Mouse (Mus musculus) T-helper 2 cell (primary cell): ENCODE measurements around the gene Maml3.

Experiments
- in situ Hi-C: fragments of 300-600 bp; cut with MboI, MseI; formaldehyde crosslinking; loops from one replicate; pipeline ENCODE4 v1.15.1; 2025; ENCODE audit warnings: high pct_unique_total_duplicates

Gene Maml3

DNA sequence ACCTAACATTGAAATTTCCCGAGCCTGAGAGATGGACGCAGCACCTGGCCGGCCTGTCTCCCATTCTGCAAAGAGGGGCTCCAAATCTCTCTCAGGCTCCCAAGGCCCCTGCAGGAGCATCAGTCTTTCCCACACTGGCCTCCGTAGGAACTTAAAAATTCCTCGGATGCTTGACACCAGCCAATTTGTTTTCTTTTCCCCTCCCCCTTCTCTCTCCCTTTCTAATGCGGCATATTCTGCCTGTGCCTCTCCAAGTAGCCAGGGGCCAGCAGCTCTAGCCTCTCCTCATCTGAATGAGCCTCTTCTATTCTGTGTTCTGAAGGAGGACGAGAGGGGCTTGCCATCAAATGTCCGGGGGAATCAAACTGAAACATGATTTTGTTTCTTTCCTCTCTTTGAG, 391.6 kb downstream of the Maml3 start:
- in situ Hi-C loops = no loop called here

- in situ Hi-C loops = no loop called here
These were observed 392.5 kb downstream of the Maml3 start for GRCm38 (mm10) chr3:51712382-51712781.

- in situ Hi-C loops = no loop called here
These were observed 396.0 kb downstream of the Maml3 start for GRCm38 (mm10) chr3:51708746-51709411.

DNA sequence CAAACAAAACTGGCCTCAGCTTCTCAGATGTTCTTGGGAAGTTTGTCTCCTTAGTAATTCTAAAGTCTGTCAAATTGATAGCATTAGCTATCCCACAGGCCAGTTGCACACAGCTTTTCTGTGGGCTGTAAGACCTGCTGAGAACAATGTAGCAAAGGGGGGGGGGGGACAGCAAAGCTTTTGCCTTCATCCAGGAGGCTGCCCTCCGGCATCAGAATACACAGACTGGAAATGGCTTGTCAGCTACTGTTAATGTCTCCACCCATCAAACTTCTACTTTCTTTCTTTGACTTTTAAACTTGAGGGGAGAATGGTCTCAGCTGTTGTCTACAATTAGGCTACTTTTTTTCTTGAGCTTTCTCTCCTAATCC, 396.5 kb downstream of the Maml3 start:
- in situ Hi-C loops = no loop called here

DNA sequence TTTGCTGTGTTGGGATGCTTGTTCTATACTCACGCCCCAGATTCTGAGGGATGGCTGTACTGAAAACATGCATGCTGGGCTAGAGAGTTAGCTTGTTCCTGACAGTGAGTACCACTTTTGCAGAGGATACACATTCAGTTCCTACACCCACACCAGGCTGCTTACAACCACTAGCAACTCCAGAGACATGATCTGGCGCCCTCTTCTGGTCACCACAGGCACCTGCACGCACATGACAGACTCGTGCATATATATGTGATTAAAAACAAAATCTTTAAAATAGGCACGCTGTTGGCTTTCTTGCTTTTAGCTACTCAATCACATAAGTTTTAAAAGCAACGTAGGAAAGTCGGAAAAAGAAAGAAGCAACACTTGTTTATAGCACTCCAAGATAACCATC, 399.7 kb downstream of the Maml3 start:
- in situ Hi-C loops = no loop called here

DNA sequence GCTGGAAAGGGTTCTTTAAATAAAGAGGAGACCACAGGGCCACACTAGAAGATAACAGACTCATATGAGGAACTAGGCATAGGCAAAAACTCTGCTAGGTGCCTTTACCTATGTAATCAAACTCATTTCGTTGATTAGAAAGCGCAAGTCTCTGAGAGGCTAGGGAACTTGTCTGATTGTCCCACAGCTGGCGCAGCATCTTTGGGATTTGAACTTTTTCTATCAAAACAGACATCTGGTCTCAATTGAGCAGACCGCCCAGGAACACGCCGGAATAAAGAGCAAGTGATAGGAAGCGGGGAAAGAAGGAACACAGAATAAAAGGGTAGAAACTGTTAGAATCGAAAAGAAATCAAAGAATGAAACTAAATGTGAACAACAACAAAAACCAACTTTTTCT, 401.4 kb downstream of the Maml3 start:
- in situ Hi-C loops = no loop called here

- in situ Hi-C loops = no loop called here
These were observed 402.1 kb downstream of the Maml3 start for GRCm38 (mm10) chr3:51702701-51703286.

DNA sequence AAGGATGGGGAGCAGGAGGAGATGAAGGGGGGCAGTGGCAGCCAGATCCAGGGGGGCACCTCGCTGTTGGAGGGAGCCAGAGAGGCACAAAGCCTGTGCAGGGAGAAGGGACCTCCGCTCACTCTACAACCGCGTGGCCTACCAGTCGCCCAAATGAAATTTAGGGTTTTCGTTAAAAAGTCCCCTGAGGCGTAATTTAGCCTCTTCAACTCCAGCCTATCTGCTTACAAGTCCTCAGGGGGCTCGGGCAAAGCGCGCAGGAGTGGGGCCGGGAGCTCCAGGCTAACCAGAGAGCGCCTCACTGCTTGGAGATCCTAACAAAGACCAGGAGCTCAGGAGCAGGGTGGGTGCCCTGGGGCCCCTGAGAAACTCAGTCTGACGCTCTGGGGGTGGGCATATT, 402.9 kb downstream of the Maml3 start:
- in situ Hi-C loops = no loop called here

- in situ Hi-C loops = no loop called here
These were observed 403.6 kb downstream of the Maml3 start for GRCm38 (mm10) chr3:51701281-51701751.

DNA sequence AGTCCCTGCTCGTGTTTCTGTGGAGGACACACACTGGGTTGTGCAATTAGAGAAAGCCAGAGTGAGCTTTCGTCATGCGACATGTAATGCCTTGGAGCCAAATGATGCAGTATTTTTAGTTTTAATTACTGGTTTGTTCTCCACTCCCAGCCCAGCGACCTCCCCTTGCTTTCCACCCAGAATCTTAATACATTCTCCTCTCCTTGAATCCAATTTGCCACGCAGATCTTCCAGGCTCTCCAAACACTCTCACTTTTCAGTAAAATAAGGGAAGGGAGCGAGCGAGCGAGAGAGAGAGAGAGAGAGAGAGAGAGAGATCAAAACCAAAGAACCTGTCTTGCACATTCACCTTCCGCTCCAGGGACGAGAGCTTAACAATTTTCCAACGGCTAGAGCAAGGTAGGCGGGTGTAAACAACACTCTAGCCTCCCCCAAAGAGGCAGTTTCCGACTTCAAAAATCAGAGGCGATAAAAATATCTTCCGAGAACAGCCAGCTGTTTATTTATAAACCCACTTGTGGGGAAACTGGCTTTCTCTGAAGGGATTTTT, 404.1 kb downstream of the Maml3 start:
- in situ Hi-C loops = no loop called here

DNA sequence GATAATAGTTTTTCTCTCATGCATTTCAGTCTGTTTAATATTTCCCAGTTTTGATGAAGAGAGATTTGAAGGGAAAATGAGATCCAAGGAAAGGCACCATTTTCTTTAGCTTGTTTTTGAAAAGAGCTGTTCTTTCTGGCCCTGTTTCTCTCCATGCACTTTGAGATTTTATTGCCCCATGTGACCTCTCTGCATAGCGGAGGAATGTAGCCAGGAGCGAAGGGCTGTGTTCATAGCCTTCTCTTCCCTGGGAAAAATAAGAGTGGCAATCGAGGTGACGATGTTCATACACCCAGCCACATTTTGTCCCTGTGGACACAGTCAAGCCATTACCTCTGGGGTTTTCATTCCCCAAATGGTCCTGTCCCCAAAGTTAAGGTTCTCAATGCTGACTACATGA, 404.8 kb downstream of the Maml3 start:
- in situ Hi-C loops = no loop called here

- in situ Hi-C loops = no loop called here
These were observed 406.9 kb downstream of the Maml3 start for GRCm38 (mm10) chr3:51697931-51698330.

DNA sequence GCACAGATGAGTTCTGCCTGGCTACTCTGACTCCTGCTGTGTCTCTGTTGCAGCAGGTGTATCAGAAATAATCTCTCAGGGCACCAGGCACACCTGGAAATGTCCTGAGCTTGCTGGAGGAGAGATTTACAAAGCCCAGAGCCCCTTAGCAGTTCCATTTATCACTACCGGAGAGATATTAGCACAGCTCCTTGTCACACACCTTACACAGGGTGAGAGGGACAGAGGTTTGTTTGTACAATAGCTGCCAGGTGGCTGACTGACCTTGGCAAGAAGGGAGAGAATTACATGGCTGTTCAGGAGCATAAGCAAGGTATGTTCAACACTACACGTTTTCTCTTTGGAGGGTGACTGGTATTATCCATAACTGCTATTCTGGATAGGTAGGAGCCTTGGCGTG, 409.2 kb downstream of the Maml3 start:
- in situ Hi-C loops = no loop called here

- in situ Hi-C loops = no loop called here
These were observed 410.3 kb downstream of the Maml3 start for GRCm38 (mm10) chr3:51694576-51694975.

DNA sequence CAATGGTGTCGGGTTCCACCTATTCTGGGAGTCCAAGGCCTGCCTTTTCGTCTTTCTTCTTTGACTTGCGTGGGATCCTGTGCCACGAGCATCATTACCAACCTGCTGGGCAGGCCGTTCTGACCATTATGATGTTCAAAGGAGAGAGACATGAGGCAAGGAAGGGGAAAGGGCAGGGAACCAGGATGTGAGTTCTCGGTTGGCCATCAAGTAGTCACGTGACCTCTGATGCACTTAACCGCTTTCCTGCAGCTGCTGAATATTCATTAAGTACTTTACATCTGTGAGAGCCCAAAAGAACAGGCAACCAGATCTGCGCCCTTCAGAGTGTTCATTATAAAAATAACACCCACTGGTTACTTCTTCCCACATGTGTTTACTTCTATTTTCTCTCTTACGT, 411.7 kb downstream of the Maml3 start:
- in situ Hi-C loops = no loop called here

- in situ Hi-C loops = no loop called here
These were observed 416.2 kb downstream of the Maml3 start for GRCm38 (mm10) chr3:51688725-51689124.

DNA sequence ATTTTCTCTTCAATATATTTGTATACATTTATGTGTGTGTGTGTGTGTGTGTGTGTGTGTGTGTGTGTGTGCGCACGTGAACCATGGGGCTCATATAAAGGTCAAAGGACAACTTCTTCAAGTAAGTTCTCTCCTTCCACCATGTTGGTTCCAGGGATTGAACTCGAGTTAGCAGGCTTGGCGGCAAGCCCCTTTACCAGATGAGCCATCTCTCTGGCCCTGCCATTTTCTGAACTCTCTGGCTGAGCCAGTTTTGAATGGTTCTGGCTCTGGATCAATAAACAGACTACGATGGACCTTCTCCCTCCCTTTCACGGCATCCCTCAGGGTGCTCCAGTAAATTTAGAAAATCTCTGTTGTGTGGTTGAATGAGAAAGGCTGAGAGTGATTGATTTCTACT, 418.1 kb downstream of the Maml3 start:
- in situ Hi-C loops = no loop called here

DNA sequence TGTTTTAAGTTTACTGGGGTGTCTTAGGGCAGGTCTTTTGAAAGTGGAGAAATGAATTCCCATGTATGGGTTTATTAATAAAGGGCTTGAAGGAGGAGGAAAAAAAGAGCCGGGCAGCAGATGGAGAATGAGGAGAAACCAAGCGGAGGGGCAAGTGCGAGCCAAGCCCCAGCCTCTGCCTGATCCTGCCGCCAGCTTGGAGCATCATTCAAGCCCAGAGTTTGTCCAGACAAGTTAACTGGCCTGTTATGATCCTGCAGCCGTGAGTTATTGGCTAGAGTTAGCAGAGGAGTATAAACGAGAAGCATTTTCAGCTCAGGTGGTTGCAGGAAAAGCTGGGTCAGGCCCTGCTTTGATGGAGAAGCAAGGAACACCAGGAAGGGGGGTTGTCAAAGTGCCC, 418.6 kb downstream of the Maml3 start:
- in situ Hi-C loops = no loop called here

DNA sequence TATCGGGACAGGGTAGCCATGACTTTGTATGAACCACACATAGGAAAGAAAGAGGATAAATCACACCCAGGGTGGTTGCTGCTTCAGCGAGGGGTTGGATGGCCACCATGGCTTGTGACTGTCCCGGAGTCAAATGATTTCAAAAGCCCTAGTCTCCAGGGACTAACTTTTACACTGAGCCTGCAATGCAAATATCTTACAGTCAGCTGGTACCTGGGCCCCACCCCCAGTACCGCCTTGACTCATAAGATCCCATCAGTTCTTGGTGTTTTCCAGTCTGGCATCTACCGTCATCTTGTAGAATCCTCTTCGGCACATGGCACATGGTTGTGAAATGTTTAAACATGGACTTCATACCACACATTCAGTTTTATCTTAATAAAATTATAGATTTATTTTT, 419.3 kb downstream of the Maml3 start:
- in situ Hi-C loops = no loop called here

GRCm38 (mm10) chr3:51674963-51675362, 429.9 kb downstream of the Maml3 start:
- in situ Hi-C loops = no loop called here

GRCm38 (mm10) chr3:51673408-51674086, 431.3 kb downstream of the Maml3 start:
- in situ Hi-C loops = no loop called here

DNA sequence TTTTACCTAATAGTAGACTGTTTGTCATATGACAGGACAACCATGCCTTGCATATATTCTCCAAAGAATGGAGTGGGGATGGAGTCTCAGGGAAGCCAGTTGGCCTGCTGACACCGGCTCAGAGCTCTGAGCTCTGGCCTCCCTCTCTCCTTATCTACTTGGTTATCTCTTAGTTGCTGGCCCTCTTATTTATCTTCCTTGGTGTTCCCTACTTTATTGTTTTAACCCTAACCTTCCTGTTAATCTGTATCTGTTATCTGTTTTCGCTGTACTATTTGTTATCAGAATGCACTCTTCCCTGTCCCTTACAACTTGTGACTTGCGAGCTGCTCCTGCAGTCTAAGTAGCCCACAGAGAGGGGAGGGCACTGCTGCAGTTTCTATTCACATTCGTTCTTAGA, 432.2 kb downstream of the Maml3 start:
- in situ Hi-C loops = no loop called here

GRCm38 (mm10) chr3:51671071-51671469, 433.8 kb downstream of the Maml3 start:
- in situ Hi-C loops = no loop called here
